Mouse (Mus musculus): Measurements from ENCODE around the gene Igsf3. TPM values are rescaled to one million over a fixed set of nuclear protein-coding genes. Genes with fewer than 3 reads are reported as not detected.

The Igsf3 gene
- 10 to 100 TPM; 15.7 to 17.6 TPM for total RNA-seq (2021)
- long read RNA-seq, partial matches to known transcripts: 0 of 1 reads
- long read RNA-seq, other reads (novel, unspliced or antisense): 1 of 1 reads

- peak; percentile 40 to 53 for DNase-seq (ENCODE audit: low spot score in 2 of 2)
These were observed at the start of gene Igsf3 for GRCm38 (mm10) chr3:101376538-101377247. Gene Igsf3 (plus strand): TSS chr3:101377083.

DNA sequence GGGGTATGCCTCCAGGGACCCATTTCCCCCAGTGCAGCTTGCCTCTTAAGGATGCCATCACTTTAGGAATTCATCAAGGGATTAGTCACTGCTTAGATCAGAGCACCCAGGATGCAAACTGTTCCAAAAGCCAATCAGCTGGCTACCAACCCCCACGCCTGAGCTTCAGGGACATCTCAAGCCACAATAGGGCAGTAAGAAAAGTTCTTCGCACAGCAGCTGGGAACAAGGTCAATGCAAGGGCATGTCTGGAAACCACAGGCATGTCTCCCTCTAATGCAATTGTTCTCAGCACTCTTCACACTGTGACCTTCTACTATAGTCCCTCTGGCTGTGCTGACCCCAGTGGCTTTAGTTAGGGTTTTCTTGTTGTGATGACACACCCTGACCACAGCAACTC is 49.6 kb upstream of the Igsf3 start:
- no peak for DNase-seq (ENCODE audit: low spot score in 2 of 2)

DNA sequence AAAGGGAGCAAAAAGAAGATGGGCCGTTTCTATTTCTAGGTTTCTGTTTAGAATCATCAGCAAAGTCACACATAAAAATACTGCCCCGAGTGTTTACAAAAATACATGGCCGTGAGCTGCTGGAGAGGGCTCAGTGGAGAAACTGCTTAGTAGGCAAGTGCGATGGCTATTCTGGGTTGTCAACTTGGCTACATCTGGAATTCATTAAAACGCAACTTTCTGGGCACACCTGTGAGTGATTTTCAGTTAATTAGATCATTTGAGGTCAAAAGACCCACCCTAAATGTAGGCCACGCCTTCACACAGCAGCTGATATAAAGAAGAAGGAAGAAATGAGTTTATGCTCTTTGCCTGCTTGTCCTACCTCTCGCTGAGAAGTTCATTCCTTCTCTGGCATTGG is 48.3 kb upstream of the Igsf3 start:
- no peak for DNase-seq (ENCODE audit: low spot score in 2 of 2)

- peak; percentile 77 to 86 for DNase-seq (ENCODE audit: low spot score in 2 of 2)
These were observed 33.5 kb upstream of the Igsf3 start for GRCm38 (mm10) chr3:101343199-101343924.

GRCm38 (mm10) chr3:101344246-101344645 is 32.6 kb upstream of the Igsf3 start:
- DNase-seq (ENCODE audit: low spot score in 2 of 2): no peak

DNA sequence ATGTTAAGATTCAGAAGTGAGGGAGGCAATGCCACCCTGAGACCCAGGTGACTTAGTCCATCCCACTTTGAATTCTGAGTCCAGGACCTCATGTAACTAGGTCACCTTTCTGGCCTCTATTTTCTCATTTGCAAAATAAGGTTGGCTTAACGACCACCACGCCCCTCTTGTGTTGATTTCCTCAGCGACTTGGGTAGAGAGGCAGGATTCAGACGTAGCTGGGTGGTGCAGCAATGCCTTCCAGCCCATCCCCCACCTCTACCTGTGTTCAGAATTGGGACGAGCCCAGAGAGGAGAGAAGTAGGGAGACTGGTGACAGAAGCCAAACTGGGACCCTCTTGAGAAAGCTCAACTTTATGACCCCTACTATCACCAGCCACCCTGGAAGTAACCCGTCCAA is 31.6 kb upstream of the Igsf3 start:
- no peak for DNase-seq (ENCODE audit: low spot score in 2 of 2)

GRCm38 (mm10) chr3:101346806-101347205 is 30.1 kb upstream of the Igsf3 start:
- no peak for DNase-seq (ENCODE audit: low spot score in 2 of 2)

DNA sequence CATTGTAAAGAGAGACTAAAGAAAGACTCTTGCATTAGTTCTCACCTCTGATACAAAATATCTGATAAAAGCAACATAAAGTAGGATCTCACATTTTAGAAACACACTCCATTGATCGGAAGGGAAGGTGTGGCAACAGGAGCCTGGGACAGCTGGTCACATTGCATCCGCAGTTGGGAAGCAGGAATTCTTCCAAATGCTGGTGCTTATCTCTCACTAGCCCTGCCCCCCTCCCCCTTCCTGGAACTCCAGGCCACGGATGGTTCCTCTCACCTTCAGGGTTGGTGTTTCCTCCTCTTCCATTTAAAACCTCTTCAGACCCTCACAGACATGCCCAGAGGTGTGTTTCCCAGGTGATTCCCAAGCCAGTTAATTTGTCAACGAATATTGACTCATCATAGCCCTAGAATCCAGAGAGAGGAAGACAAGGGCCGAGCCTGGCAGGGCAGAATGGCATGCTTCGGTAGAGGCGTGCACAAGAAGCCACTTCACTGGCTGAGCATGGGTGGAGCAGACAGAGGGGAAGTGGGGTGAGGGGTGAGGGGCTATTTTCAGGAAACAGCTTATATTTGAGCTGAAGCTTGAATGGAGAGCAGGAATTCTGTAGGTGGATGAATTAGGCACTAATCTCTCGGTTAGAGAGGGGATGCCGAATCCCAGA is 28.3 kb upstream of the Igsf3 start:
- DNase-seq (ENCODE audit: low spot score in 2 of 2): no peak

DNA sequence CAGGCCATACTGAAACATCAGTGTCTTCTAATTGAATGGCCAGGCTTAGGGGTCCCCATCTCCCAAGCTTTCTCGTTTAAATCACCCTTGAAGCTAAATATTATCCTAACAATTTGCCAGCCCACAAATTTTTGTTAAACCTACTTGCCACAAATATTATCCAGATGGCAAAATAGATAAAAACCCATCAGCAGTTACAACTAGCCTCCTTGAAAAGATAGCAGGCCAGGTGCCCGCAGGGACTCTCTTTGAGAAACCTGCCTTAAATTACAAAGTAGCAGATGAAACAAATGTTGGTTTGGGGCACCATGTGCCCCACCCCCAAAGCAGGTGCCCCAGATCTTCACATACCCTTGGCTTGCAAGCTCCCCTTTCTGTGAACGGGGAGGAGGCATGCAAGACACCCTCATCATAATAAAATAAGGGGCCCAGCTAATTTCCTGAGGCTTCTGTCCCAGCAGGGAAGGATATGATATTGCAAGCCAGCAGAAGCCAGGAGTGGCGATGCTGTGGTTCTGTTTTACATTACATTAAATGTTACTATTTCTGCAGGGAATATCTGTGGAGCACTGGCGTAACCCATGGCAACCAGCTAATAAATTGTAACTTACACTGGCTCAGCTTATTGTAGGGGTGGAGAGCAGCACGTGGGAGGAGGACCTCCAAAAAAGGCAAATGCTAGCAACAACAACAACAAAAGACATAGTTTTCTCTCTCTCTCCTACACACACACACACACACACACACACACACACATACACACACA is 27.2 kb upstream of the Igsf3 start:
- DNase-seq (ENCODE audit: low spot score in 2 of 2): peak in 1 of 2 experiments; percentile 59

GRCm38 (mm10) chr3:101350406-101350805 is 26.5 kb upstream of the Igsf3 start:
- no peak for DNase-seq (ENCODE audit: low spot score in 2 of 2)

DNA sequence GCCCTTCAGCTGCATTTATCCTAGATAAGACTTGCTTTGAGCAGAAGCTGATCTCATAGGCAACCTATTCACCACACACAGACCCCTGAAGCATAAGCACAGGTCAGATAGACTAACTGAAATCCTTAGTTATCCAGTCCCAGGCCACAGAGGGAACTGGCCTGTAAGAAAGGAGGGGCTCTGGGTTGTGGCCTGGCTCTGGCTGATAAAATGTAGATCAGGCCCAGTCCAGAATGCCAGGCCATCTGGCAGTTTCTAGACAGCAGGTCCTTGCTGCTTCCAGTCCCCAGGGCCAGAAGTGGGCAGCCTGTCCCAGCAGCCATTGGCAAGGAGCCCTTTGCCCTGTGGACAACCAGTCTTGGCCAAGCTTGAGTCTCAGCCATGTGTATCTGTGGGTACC is 22.4 kb upstream of the Igsf3 start:
- no peak for DNase-seq (ENCODE audit: low spot score in 2 of 2)

DNA sequence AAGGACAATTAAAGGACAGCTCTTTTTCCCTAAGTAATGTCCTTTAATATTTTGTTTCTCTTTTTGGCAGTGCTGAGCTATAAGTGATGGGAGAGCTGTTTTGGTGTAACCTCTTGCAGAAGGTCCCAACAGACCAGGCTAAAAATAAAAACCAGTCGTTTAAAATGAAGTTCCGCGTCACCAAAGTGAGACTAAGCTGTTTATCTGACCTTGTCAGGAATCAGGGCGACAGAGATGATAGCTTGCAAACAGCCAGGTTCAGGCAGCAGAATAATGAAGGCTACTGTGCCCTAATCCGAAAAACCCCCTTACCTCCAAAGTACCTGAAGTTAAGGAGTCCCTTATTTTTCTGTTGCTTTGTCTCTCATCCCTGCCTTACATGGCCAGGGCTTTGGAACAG is 21.2 kb upstream of the Igsf3 start:
- DNase-seq (ENCODE audit: low spot score in 2 of 2): no peak

- DNase-seq (ENCODE audit: low spot score in 2 of 2): no peak
These were observed 20.0 kb upstream of the Igsf3 start for GRCm38 (mm10) chr3:101356583-101357553.

DNA sequence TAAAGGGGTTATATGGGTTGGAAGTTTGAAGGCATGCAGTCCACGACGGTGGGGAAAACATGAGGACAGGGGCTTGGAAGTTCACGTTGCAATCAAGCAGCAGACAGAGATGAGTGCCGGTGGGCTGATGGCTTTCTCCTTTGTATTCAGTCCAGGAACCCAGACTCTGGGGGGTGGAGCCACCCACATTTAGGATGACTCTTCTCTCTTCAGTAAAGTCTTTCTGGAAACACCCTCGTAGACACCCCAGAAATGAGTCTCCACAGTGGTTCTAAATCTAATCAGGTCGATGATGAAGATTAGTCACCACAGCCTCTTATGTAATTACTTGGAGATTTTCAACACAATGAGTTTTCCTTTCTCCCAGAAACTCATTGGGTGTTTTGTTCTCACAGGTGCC is 16.1 kb upstream of the Igsf3 start:
- no peak for DNase-seq (ENCODE audit: low spot score in 2 of 2)

GRCm38 (mm10) chr3:101362391-101362790 is 14.5 kb upstream of the Igsf3 start:
- no peak for DNase-seq (ENCODE audit: low spot score in 2 of 2)

- no peak for DNase-seq (ENCODE audit: low spot score in 2 of 2)
These were observed 13.3 kb upstream of the Igsf3 start for GRCm38 (mm10) chr3:101363574-101363973.

DNA sequence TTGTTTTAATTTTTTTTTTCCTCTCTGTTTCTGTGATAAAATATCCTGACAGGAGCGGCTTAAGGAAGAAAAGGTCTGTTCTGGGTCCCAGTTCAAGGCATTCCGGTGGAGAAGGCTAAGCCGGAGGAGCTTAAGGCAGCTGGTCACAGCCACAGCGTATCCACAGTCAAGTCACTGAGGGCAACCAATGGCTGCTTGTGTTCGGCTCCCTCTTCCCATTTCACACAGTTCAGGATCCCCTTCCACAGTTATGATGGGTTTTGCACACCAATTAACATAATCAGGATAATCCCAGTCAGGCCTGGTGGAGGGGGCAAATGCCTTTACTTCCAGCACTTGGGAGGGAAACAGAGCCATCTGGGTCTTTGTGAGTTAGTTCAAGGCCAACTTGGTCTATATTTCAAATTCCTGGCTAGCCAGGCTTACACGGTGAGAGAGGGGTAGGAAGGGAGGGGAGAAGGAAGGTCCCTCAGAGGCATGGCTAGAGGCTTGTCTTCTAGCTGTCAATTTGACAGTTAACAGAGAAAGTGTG is 11.7 kb upstream of the Igsf3 start:
- DNase-seq (ENCODE audit: low spot score in 2 of 2): no peak

DNA sequence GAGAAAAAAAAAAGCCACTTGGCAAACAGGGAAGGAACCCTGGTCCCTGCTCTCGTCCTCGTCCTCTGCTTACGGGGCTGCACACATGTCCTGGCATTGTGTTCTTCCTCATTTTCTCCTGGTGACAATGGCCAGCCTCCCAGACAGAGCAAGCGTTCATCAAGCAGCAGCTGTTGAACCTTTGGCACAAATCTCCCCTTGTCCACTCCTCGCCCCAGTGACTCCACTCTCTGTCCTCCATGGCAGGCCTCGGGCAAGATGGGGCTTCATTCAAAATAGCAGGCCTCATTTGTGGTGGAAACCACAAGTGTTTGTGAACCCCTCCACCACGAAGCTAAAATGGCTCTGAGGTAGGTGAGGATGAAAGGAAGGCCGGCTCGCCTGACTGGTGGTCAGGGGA is 11.0 kb upstream of the Igsf3 start:
- no peak for DNase-seq (ENCODE audit: low spot score in 2 of 2)

DNA sequence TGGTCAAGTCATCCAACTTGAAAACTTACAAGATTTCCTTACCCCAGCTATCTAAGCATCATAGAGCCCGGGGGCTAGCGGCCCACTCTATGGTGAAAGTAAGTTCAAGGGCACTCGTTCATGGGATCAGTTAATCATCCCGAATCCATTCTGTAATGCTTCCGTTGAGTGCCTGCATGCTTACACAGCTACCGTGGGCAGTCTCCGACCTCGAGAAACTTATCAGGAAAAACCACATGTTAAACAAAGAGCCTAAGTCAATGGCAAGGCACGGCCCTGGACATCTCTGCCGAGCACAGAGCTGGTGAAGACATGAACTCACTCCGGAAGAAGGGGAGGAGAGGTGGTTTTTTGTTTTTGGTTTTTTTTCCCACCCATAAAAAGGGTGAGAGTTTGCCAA is 9.5 kb upstream of the Igsf3 start:
- DNase-seq (ENCODE audit: low spot score in 2 of 2): no peak

DNA sequence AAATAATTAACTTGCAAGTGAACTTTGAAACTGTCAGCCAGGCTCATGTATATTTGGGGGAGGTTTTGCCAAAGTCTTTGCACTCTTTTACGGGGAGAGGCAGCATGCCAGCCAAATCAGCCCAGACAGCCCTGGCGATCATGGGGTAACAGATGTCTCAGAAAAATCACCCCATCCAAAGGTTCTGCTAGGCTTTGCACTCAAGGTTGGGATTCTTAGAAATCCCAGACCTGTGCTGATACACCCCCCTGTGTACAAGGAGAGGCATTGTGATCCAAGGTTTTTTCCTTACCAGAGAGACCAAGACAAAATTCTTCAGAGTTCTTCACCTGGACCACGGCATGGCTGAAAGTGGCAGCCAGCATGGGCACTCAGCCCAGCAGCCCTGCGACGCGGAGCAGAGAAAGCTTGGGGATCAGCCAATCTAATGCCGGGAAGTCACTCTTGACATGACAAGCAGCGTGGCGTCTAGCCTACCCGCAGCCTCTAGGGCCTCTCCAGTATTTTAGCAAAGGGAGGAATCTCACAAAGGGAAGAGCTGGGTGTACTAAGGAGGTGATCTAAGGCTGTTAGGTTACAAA is 7.5 kb upstream of the Igsf3 start:
- DNase-seq (ENCODE audit: low spot score in 2 of 2): no peak

Measured in layer of hippocampus, adult 18-20 months (tissue).